Mouse (Mus musculus) midbrain, embryonic 12.5 days (tissue): ENCODE measurements around the gene Lasp1. TPM values are rescaled to one million over a fixed set of nuclear protein-coding genes. Genes with fewer than 3 reads are reported as not detected.

Experiments
- ATAC-seq: fragments of 200-750 bp; cut with Nextera tagmentation; 2 replicates; pipeline ENCODE4 v1.8.0; 2017; ENCODE audit warnings: low read depth, moderate TSS enrichment, moderate library complexity; ENCODE audit not compliant: low FRiP score
- H3K27ac ChIP-seq: fragments of 300-500 bp; sonication (generic); replicated peaks from 2 replicates; pipeline ENCODE4 v1.5.1; 2016; ENCODE audit warnings: mild to moderate bottlenecking
- H3K27me3 ChIP-seq: fragments of 300-500 bp; sonication (generic); 2 replicates; pipeline ENCODE4 v1.6.1; 2016; ENCODE audit warnings: mild to moderate bottlenecking
- H3K36me3 ChIP-seq: fragments of 300-500 bp; sonication (generic); 2 replicates; pipeline ENCODE4 v1.6.1; 2016
- H3K4me1 ChIP-seq: fragments of 300-500 bp; sonication (generic); 2 replicates; pipeline ENCODE4 v1.6.1; 2016
- H3K4me2 ChIP-seq: fragments of 300-500 bp; sonication (generic); replicated peaks from 2 replicates; pipeline ENCODE4 v1.6.1; 2016; ENCODE audit warnings: mild to moderate bottlenecking, moderate library complexity
- H3K4me3 ChIP-seq: fragments of 300-500 bp; sonication (generic); 2 replicates; pipeline ENCODE4 v1.5.1; 2016; ENCODE audit warnings: mild to moderate bottlenecking
- H3K9ac ChIP-seq: fragments of 300-500 bp; sonication (generic); replicated peaks from 2 replicates; pipeline ENCODE4 v1.6.1; 2016; ENCODE audit warnings: mild to moderate bottlenecking, moderate library complexity
- H3K9me3 ChIP-seq: fragments of 300-500 bp; sonication (generic); 2 replicates; pipeline ENCODE4 v1.6.1; 2016; ENCODE audit warnings: mild to moderate bottlenecking
- WGBS: fragments of 180-500 bp; shearing (Covaris S2); methylation state at CpG from one replicate; pipeline ENCODE4 v1.1.7; 2016; 5-methylcytosine and 5-hydroxymethylcytosine counted together
- polyA plus RNA-seq: library from polyadenylated mRNA; unstranded; fragments of >200 nt; fragmentation: Nextera tagmentation; extraction: Ambion mirVana; gene quantifications from 2 replicates; pipeline ENCODE4 v1.2.1, GENCODE M21; 2016

Lasp1 gene
- polyA plus RNA-seq, 1 experiment from 2014 or later = 102 TPM

GRCm38 (mm10) chr11:97798083-97798435 is 741 bp upstream of the Lasp1 start:
- Histone ChIP-seq H3K4me2 (0 out of 2 replicates have a peak overlapping the region, but pooled peaks have one; percentile 79), H3K4me1 (peaks cover 19% of the 10 kb centered on the region), H3K27ac (no peak overlapping the region), H3K4me3 (peak overlapping the region; percentile 14), H3K36me3 (no peaks in the 10 kb centered on the region), H3K27me3 (no peaks in the 10 kb centered on the region), H3K9me3 (no peaks in the 10 kb centered on the region), H3K9ac (no peak overlapping the region)
- no peak for ATAC-seq
- whole genome bisulfite sequencing = 33% methylated on average over 8 of the region's 8 CpGs

DNA sequence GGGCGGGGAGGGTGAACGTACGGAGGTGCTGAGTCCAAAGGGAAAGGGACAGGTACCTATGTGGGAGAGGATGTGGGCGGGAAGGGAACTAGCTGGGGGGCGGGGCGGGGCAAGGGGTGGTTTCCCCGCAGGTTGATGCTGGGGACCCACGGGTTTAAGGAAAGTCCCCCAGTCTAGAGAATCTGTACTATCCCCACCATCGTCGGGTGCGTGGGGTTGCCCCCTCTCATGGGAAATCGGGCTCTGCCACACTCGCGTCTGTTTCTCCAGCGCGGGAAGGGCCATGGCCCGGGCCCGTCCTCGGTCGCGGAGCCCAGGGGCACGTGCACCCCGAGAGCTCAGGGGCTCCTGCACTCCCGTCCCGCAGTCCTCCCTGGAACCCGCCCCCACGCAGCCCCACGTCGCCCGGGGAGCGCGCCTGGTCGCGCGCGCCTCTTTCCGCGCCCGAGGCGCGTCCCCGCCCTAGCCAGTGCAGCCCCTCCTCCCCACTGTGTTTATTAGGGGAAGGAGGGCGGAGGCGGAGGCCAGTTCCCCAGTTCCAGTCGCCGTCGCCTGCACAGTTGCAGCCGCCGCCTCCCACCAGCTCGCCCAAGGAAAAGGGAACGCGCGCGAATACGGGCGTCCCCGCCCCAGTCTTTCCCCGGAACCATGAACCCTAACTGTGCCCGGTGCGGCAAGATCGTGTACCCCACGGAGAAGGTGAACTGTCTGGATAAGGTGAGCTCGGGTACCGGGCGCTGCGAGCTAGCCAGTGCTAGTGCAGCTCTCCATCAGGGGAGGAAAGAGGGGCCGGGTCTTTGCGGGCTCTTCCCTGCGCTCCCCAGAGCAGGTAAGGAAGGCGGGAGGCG is 570 bp downstream of the Lasp1 start:
- Histone ChIP-seq H3K36me3 (no peaks in the 10 kb centered on the region), H3K4me1 (peaks cover 25% of the 10 kb centered on the region), H3K4me2 (peak overlapping the region; percentile 79), H3K27me3 (no peaks in the 10 kb centered on the region), H3K9me3 (no peaks in the 10 kb centered on the region), H3K27ac (peak overlapping the region; percentile 90), H3K9ac (peak overlapping the region; percentile 84), H3K4me3 (peak overlapping the region; percentile 87)
- WGBS = under 1% methylated on average over 67 of the region's 71 CpGs
- ATAC-seq = peak; percentile 75

DNA sequence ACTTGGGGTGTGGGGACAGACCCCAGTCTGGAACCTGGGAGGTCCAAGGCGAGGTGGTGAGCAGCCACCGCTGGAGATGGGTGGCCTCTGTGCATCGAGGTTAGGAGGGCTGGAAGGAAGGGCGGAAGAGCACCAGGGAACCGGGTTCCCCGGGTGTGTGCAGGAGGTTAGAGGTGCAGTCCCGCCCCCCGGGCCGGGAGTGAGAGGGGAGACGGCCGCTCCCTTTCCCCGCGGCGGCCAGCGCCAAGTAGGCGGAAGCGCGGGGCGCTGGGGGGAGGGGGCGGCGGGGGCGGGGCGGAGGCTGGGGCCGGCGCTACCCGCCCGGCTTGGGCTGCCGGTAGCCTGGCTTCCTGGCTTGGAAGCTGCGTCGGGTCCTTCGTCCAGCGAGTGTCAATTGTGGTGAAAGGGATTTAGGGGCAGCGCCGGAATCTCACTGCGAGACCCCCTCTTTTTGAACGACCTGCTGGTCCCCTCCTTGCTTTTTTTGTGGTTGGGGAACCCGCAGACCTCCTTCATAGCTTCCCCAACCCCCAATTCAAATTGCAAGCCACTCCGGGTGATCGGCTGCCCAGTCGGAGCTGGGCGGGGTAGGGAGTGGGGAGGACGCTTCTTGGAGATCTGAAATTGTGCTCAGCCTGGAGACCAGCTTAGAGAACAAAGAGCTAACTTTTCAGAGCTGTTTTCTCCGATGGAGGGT is 1.3 kb downstream of the Lasp1 start:
- WGBS = under 1% methylated on average over 23 of the region's 43 CpGs
- peak; percentile 64 for ATAC-seq
- peak overlapping the region; percentile 84 for H3K9ac ChIP-seq
- peak overlapping the region; percentile 79 for H3K4me2 ChIP-seq
- no peaks in the 10 kb centered on the region for H3K27me3 ChIP-seq
- H3K4me3 ChIP-seq = peak overlapping the region; percentile 87
- peak overlapping the region; percentile 90 for H3K27ac ChIP-seq
- H3K36me3 ChIP-seq = no peaks in the 10 kb centered on the region
- H3K9me3 ChIP-seq = no peaks in the 10 kb centered on the region
- H3K4me1 ChIP-seq = peaks cover 33% of the 10 kb centered on the region

GRCm38 (mm10) chr11:97800691-97801408 is 2.0 kb downstream of the Lasp1 start:
- Histone ChIP-seq H3K27me3 (no peaks in the 10 kb centered on the region), H3K27ac (peak overlapping the region; percentile 90), H3K9ac (peak overlapping the region; percentile 84), H3K4me1 (peaks cover 40% of the 10 kb centered on the region), H3K36me3 (no peaks in the 10 kb centered on the region), H3K4me2 (peak overlapping the region; percentile 79), H3K4me3 (peak overlapping the region; percentile 87), H3K9me3 (no peaks in the 10 kb centered on the region)
- ATAC-seq = no peak
- 8% methylated on average over 17 of the region's 17 CpGs for WGBS

- peak overlapping the region; percentile 79 for H3K4me2 ChIP-seq
- no peak for ATAC-seq
- H3K9me3 ChIP-seq = no peaks in the 10 kb centered on the region
- H3K4me1 ChIP-seq = peaks cover 47% of the 10 kb centered on the region
- no peaks in the 10 kb centered on the region for H3K36me3 ChIP-seq
- H3K9ac ChIP-seq = peak overlapping the region; percentile 84; the same call in 1 of the 2 replicates
- H3K27me3 ChIP-seq = no peaks in the 10 kb centered on the region
- peak overlapping the region; percentile 7; the same call in 1 of the 2 replicates for H3K27ac ChIP-seq
- peak overlapping the region; percentile 87 for H3K4me3 ChIP-seq
- WGBS = 32% methylated on average over 8 of the region's 8 CpGs
Measured at GRCm38 (mm10) chr11:97801409-97802193, 2.8 kb downstream of the Lasp1 start.

- peak overlapping the region; percentile 79 for H3K4me2 ChIP-seq
- no peak overlapping the region for H3K27ac ChIP-seq
- no peaks in the 10 kb centered on the region for H3K27me3 ChIP-seq
- H3K4me3 ChIP-seq = peak overlapping the region; percentile 87
- H3K36me3 ChIP-seq = peaks cover 5% of the 10 kb centered on the region; the same call in 1 of the 2 replicates
- WGBS = 47% methylated on average over 1 of the region's 1 CpGs
- H3K9ac ChIP-seq = no peak overlapping the region
- no peak for ATAC-seq
- peaks cover 52% of the 10 kb centered on the region for H3K4me1 ChIP-seq
- H3K9me3 ChIP-seq = no peaks in the 10 kb centered on the region
Measured at GRCm38 (mm10) chr11:97802194-97802470, 3.3 kb downstream of the Lasp1 start.

GRCm38 (mm10) chr11:97802495-97802894 is 3.7 kb downstream of the Lasp1 start:
- Histone ChIP-seq H3K27me3 (no peaks in the 10 kb centered on the region), H3K4me3 (0 out of 2 replicates have a peak overlapping the region, but pooled peaks have one; percentile 87), H3K4me1 (peaks cover 54% of the 10 kb centered on the region), H3K9me3 (no peaks in the 10 kb centered on the region), H3K4me2 (peak overlapping the region; percentile 79; the same call in 1 of the 2 replicates), H3K36me3 (peaks cover 7% of the 10 kb centered on the region; the same call in 1 of the 2 replicates), H3K27ac (no peak overlapping the region), H3K9ac (no peak overlapping the region)
- 39% methylated on average over 6 of the region's 6 CpGs for WGBS
- no peak for ATAC-seq

- no peak overlapping the region for H3K4me3 ChIP-seq
- WGBS = 88% methylated on average over 5 of the region's 5 CpGs
Measured at GRCm38 (mm10) chr11:97803847-97804246, 5.0 kb downstream of the Lasp1 start.

GRCm38 (mm10) chr11:97804841-97805661 is 6.3 kb downstream of the Lasp1 start:
- peaks cover 76% of the 10 kb centered on the region for H3K4me1 ChIP-seq

More at GRCm38 (mm10) chr11:97803847-97804246, 5.0 kb downstream of the Lasp1 start:
- Histone ChIP-seq H3K27me3 (no peaks in the 10 kb centered on the region), H3K9ac (no peak overlapping the region), H3K27ac (no peak overlapping the region), H3K36me3 (peaks cover 14% of the 10 kb centered on the region), H3K4me2 (no peak overlapping the region), H3K9me3 (no peaks in the 10 kb centered on the region), H3K4me1 (peaks cover 67% of the 10 kb centered on the region)
- ATAC-seq = no peak

DNA sequence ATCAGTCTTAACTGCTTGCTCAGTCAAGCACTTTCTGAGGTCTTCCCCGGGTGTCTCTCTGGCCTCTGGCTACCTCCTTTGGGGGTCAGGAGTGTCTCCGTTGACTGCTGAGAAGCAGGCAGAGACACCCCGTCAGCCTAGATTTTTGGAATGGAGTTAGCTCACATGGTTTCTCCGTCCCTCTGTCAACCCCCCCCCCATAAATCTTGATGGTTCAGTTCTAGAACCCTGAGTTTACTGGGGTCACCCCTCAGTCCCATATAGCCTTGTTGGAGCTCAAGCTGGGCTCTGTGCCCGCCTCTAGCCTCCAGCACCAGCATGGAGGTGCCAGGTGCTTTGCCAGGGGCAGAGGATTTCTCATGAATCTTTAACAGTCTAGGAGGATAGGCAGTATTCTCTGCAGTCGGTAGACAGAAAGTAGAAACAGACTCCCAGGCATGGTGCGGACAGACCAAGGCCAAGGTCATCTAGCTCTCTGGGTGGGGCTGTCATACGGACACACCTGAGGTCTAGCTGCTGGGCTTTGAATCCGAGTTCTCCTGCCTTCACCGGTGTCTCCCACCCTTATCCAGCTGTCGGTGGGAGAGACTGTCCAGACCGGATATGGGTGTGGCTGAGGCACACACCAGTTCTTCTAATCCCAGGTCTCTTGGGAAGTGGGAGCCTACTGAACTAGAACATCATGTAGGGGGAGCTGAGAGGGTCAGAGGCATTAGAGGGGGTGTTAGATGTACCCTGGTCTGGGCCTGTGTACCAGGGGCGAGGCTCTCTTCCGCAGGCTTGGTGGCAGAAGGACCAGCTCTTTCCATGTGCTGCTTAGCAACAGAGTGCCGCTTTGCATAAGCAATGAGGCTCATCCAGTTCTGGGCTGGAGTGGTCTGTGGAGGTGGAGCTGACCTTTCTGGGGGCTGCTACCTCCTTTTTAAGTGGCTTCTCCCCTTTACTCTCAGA is 7.1 kb downstream of the Lasp1 start:
- ATAC-seq = peak; percentile 75
- WGBS = 42% methylated on average over 15 of the region's 15 CpGs
- Histone ChIP-seq H3K4me3 (peak overlapping the region; percentile 11; the same call in 1 of the 2 replicates), H3K27me3 (no peaks in the 10 kb centered on the region), H3K9ac (peak overlapping the region; percentile 17; the same call in 1 of the 2 replicates), H3K4me1 (peaks cover 79% of the 10 kb centered on the region), H3K4me2 (peak overlapping the region; percentile 36), H3K36me3 (peaks cover 23% of the 10 kb centered on the region), H3K27ac (peak overlapping the region; percentile 74), H3K9me3 (no peaks in the 10 kb centered on the region)

More at GRCm38 (mm10) chr11:97804841-97805661, 6.3 kb downstream of the Lasp1 start:
- WGBS = 42% methylated on average over 9 of the region's 9 CpGs
- no peak for ATAC-seq
- H3K27ac ChIP-seq = peak overlapping the region; percentile 74
- peak overlapping the region; percentile 36; the same call in 1 of the 2 replicates for H3K4me2 ChIP-seq
- H3K4me3 ChIP-seq = no peak overlapping the region
- H3K9ac ChIP-seq = peak overlapping the region; percentile 7; the same call in 1 of the 2 replicates
- no peaks in the 10 kb centered on the region for H3K9me3 ChIP-seq
- H3K27me3 ChIP-seq = no peaks in the 10 kb centered on the region
- peaks cover 23% of the 10 kb centered on the region for H3K36me3 ChIP-seq
